Mouse (Mus musculus): ENCODE results near the gene Diexf.

Gene Diexf

DNA sequence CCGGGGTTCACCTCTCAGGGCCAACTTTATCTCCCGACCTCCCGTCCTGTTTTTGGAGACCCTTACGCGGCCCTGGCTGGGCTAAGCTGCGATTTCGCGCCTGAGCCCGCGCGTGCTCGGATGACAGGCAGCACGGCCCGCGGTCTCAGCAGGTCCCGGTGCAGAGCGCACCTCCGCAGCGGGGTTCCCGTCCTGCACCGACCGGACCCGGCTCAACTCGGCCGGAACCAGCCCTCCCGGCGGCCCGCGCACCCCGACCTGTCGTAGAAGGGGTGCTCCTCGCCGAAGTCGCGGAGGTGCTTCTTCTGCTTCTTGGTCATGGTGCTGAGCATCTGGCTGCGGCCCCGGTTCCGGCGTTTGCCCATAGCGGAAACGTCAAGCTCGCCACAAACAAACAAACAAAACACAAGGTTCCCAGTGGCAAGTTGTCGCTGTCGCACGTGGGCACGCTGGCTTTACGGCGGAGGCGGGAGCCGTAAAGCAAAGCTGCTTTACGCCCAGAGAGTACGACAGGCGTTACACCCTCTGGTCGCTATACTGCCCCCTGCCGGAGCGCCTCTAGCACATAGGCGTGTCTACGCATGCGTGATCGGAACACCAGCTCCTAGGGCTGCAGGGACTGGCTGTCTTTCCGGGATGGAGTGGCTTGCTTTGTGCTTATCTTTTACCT, at the start of gene Diexf:
TSS of gene Diexf (minus strand) at position 487 of the 670 bp plus-strand sequence.
- peak; percentile 93 to 98 for DNase-seq (ENCODE audit: low spot score in 2 of 2)

DNA sequence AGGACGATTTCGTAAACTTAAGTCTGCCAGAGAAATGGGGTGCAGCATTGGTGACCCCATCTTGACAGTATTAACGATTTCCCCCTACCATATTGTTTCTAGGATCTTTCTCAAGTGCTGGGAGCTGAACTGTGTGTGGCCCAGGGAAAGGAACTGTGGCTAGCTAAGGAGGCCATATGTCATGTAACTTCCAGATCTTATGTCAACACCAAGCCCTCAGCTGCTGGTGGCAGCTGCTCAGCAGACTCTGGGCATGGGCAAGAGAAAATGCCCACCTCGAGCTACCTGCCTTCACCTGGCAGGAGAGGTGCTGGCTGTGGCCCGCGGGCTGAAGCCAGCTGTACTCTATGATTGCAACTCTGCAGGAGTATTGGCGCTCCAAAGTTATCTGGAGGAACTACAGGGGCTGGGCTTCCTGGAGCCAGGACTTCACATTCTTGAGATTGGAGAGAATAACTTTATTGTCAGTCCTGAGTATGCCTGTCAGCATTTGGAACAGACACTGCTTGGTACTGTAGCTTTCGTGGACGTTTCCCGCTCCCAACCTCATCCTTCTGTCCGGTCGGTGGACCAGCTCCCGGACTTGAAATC, 44.2 kb upstream of the Diexf start:
- DNase-seq (ENCODE audit: low spot score in 2 of 2), result no peak

DNA sequence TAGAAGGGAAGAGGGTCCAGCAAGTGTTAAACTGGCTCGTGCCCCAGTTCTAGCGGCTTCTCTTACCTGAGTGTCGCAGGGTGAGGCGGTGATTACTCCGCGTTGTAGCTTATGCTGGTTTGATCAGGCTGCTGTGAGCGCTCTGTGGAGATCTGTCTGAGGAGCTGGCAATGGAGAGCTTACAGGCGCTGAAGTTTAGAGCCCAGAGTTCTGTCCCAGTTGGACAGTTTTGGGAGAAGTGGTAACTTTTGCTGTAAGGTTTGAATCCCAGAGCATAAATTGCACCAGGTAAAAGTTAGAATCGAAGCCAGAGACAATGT, 43.7 kb upstream of the Diexf start:
- no peak for DNase-seq (ENCODE audit: low spot score in 2 of 2)

DNA sequence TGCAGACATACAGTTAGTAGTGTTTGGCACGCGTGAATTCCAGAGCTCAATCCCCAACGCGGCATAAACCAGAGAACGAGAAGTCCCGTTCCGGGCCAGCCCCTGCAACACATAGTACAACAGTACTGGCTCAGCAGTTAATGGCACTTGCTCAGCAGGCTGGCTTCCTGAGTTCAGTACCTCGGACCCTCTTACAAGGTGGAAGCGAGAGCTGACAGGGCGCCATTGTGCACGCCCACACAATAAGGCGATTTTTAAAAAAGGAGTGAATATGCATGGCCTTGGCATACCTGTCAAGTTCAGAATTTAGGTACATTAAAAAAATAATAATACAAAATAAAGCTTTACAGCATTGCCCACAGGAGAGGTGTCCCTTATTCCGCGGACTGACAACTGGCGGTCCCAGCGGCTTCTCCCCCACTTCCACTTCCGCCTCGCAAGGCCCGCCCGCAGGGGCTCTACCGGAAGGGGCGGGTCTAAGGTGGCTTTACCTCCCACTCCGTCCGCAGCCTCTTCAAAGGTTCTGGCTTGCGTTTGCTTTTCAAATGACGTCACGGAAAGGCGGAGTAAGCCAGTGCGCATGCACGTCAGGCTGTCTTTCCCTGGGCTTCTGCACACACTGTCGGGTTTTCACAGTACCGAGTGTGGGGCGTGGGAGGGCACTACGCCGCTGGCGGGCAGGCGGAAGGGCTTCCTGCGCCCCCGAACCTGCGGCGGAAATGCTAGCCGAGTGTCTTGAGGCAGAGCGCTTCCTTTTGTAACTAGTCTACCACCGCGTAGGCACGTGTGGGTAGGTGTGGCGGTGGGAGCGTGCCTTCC, 43.1 kb upstream of the Diexf start:
- peak; percentile 92 for DNase-seq (ENCODE audit: low spot score in 2 of 2)

DNA sequence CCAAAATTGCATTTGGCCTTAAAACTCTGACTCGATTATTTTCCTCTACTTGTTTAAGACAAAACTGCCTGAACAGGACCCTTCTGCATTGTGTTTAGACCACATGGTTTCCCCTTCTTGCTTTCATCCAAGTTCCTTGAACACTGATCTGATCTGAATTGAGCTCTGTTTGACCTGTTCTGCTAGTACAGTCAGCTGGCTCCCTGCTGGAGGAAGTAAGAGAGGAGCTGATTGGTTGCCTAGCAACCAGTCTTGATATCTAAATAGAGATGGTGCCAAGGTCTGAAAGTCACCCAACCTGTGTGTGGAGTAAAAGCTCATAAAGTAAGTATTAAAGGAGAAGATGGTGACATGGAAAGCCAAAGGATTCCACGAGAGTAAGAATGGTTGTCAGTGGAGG, 39.8 kb upstream of the Diexf start:
- no peak for DNase-seq (ENCODE audit: low spot score in 2 of 2)

DNA sequence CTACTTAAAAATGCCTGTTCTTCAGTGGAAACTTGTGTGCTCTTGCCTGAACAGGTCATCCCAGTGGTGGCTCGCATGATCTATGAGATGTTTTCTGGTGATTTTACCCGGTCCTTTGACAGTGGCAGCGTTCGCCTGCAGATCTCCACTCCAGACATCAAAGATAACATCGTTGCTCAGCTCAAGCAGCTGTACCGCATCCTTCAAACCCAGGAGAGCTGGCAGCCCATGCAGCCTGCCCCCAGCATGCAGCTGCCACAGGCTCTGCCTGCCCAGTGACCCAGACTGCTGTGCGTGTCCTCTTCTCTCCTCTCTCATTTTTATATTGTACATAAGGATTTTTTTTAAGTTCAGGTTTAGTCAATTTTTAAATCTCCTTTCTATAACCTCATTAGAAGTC, 39.2 kb upstream of the Diexf start:
- DNase-seq (ENCODE audit: low spot score in 2 of 2), result no peak

DNA sequence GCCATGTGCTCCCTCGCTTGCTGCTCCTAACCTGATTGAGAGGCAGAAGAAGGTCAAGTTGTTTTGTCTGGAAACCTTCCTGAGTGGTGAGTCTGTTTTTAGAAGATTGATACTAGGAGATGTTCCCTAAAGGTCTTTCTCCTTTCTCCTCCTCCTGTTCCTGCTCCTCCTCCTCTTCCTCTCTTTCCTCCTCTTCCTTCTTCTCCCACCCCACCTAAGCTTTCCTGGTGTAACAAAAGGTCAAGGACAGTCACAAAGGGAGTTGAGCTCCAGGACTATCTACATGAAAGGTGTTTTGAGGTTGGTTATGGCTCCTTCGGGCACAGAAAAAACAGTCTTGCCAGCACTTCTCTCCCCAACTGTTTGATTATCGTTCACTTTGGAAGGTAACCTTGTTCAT, 37.7 kb upstream of the Diexf start, which contains the start of gene A130010J15Rik:
TSS of gene A130010J15Rik (plus strand) at position 301 of the 400 bp plus-strand sequence.
- DNase-seq (ENCODE audit: low spot score in 2 of 2), result no peak

DNA sequence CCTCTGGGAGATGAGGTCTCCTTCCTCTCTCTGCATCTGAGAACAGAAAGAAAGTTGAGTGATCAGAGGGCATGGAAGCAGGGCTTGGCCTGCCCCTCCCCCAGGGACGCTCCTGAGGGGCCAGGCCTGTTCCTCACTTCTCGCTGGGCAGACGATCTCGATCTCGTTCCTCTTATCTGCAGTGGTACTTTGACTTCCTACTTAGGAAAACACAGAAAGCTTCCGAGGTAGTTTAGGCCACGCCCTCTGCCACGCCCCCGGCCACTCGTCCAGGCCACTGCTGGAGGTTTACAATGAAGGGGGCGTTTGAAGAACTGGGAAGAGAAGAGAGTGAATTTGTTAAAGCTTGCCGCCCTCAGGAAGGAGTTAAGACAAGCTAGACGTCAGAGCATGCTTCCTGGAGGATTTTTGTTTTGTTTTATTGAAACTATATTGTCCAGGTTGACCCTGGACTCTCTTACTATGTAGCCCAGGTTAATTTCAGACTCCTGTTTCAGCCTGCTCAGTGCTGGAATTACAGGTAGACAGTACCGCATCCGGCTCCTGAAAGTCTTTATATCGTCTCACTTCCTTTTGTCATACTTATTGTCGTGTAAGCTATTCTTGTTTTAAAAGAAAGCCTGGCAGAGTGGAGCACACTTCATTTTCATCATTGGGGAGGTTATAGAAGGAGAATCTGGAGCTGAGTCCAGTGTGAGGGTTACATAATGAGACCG, 30.4 kb upstream of the Diexf start:
- DNase-seq (ENCODE audit: low spot score in 2 of 2), result peak in 1 of 2 experiments; percentile 44

DNA sequence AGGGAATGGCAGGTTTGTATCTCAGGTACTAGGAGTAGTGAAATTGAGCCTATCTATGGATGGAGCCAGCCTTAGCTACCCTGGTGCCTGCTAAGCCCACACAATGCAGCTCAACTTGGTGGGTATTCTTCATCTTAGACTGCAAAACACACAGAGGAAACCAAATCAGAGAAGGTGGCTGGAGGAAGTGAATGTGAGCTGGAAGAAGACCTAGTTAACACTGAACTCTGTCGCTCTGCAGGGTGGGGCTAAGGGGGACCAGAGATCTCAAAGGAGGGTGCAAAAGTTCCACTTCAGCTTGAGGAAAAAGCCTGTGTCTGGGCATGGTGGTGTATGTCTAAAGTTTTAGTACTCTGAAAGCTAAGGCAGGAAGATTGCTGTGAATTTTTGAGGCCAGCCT, 29.5 kb upstream of the Diexf start:
- DNase-seq (ENCODE audit: low spot score in 2 of 2), result no peak

DNA sequence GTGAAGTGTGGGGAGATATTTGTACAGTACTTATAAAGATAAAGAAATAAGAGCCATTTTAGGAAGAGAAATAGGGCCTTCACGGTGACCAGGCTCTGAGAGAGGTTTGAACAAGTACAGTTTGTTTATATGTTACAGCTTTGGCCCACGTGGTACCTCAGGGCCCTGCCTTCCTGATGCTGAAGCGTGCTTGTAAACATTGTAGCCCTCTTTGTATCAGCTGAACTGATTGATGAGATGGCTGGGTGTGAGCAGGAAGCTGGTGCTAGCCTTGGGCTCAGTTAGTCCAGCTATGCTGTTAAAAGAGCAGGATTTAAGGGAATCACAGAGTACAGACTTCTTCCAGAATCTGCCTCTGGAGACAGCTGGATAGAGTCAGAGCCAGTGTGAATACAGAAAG, 29.1 kb upstream of the Diexf start:
- no peak for DNase-seq (ENCODE audit: low spot score in 2 of 2)

DNA sequence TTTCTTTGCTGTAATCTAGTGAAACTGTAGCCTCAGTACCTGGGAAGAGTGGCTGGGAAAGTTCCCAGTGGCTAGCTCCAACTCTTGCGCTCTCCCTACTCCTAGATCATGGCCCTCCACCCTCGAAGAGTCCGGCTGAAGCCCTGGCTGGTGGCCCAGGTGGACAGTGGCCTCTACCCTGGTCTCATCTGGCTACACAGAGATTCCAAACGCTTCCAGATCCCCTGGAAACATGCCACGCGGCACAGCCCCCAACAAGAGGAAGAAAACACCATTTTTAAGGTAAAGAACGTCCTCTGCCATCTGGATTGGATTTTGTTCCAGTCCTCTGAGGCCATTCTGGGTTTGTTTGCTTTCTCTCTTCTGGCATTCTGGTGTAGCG, 27.0 kb upstream of the Diexf start:
- DNase-seq (ENCODE audit: low spot score in 2 of 2), result no peak

DNA sequence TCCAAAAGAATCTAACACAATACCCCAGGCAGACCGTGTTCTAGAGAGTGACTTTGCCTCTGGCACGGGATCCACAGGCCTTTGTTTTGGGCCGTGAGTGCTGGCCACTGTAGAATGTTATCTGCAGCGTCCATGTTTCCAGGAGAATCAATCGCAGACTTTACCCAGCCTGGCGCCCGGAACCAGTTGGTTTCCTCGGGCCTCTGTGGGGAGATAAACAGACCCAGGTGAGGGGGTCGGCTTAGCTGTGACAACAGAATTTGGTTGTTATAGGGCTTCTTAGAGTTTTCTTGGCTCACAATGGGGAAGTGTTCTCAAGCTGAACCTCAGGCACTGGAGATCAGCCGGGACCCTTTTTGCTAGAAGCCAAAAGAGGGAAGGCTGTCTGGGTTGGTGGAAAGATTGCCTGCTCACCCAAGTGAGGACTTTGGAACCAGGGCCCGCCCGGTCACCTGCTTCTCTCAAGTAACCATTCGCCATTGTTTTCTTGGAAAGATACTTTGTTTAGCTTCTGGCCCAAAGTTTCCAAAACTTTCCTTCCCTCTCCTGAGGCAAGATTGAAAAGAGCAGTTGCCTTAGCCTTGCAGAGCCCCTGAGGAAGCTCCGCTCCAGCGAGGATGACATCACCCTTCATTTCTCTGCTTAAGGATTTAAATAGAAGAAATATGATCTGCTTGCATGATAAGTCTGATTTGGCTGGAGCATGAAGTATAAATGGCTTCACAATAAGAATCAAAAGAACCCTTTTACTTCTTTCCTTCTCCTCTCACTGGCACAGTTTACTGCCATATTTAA, 26.4 kb upstream of the Diexf start:
- no peak for DNase-seq (ENCODE audit: low spot score in 2 of 2)

DNA sequence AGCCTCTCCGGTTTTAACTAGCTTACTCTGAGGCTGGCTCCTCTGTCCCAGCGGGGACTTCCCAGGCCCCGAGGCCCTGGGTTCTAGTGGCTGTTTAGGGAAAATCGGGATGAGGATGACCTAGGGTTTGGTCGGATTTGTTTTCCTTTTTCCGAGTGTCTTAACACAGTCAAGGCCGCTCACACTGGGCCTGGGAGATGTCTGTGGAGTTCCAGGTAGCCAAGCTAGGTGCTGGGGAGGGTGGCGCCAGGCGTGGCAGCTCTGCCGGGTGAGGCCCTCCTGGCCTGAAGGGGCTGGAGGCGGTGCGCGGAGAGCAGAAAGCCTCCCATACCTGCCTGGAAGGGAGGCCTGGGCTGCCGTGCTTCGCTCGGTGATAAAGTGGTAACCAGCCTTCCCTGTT, 23.5 kb upstream of the Diexf start:
- DNase-seq (ENCODE audit: low spot score in 2 of 2), result no peak

DNA sequence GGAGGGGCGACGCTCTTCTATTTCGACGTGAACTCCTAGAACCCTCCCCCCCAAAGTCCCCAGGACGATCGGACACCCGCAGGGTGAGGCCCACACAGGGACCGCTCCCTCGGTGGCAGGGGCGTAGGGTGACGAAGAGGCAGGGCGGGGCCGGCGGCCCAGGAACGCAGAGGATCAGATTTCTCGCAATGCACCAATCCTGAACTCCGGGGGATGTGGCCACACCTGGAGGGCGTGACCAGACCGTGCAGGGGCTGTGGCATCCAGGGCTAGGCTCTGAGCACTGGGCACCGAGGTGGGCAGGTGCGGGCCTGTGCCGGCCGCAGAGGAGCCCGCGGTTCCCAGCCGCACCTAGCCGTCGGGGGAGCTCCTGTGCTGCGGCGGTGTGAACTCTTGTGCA, 22.8 kb upstream of the Diexf start, which contains the start of gene Irf6:
TSS of gene Irf6 (plus strand) at position 240 of the 400 bp plus-strand sequence.
- peak; percentile 69 to 74 for DNase-seq (ENCODE audit: low spot score in 2 of 2)

DNA sequence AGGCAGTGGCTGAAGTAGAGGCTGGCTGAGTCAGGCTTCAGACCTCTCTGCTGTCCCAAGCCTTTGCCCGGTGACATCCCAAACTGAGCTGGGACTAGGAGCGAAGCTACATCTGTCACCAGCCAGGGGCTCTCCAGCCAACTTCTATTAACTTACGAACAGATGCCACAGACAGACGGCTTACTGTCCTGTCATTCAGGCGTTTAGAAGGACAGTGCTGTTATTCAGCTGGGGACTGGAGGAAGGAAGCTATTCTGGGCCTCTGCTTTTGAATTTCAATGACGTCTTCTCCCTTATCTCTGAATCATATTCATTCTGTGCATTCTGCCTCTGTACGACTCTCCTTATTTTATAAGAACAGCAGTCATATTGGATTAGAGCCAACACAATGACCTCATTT, 21.1 kb upstream of the Diexf start:
- DNase-seq (ENCODE audit: low spot score in 2 of 2), result no peak

DNA sequence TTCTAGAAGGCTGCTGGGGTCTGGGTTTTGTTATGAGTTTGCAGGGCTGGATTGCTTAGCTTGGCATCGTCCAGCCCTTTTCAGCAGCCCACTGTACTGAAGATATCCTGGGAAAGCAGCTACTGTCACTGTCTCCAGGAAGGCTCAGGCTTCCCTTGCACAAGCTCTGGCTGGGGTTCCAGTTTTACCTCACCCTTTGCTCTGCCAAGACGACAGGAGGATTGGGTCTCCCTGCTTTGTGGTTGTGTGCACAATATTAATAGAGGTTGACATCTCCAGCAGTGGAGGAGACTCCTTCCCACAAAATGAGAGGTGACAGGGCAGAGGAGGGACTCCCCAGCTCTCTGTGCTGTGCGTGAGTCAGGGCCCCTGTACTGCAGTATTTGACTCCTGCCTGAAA, 19.2 kb upstream of the Diexf start:
- no peak for DNase-seq (ENCODE audit: low spot score in 2 of 2)

DNA sequence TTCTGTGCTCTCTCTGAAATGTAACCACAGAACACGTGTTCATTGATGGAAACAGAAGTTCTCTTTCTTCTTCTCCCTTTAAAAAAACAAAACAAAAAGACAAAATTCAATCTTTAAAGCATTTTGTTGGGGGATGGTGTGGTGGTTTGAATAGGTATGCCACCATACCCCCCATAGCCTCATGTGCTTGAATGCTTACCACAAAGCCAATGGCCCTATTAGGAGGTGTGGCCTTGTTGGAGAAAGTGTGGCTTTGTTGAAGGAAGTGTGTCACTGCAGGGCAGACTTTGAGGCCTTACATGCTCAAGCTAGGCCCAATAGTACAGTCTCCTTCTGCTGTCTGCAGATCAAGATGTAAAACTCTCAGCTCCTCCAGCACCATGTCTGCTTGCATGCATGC, 16.3 kb upstream of the Diexf start:
- no peak for DNase-seq (ENCODE audit: low spot score in 2 of 2)

DNA sequence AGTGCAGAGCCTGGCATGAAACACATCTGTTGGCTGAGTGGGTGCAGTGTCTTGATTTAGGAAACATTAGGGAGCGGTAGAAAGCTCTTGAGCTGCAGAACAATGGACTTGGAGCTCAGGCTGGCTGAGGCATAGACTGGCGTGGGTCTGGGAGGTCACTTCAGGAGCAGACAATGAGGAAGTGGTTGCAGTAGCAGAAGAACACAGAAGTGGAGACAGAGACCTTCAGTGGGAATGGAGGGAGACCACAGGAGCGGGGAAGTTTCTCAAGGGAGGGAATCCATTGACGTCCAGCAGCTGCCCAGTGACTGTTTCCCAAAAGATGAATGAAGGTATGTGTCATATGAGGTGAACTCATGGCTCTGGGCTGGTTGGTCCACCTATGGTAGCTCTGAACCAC, 15.0 kb upstream of the Diexf start:
- no peak for DNase-seq (ENCODE audit: low spot score in 2 of 2)

DNA sequence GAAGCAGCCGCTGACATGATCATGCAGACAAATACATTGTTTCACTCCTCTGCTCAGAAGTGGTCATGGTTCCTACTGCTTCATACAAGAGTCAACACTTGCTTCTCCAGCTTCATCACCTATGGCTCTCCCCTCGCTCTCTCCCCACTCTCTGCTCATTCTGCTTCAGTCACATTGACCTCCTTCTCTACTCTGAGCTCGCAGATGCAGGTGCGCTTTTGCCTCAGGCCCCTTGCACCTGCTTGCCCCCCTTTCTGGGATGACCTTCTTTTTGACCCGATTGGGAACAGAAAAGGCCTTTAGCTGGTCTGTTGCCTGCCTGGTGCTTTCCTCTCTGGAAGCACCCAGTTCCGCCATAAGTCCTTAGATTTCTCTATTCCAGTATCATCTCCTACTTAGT, 14.4 kb upstream of the Diexf start:
- DNase-seq (ENCODE audit: low spot score in 2 of 2), result no peak

DNA sequence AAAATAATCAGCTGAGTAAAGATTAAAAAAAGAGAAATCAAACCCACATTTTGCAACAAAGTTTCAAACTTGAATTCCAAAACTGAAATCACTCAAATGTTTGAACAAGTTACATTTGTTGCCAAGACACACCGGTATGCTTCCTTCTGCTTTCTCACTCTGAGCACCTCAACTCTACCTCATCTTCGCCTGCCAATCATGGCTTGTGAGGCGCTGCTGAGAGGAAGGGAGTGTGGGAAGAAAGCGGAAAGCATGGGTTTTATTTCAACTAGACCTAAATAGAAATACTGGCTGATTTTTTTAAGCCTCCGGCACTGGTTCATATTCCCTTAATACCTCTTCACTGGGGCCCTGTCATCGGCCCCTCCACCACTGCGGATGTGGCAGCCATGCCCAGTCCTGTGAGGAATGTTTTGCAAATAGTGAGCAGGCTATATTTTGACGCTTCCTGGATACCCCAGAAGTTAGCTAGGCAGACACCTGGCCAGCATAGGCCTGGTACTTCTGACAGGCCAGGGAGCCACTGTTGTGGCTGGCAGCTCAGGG, 12.5 kb upstream of the Diexf start:
- DNase-seq (ENCODE audit: low spot score in 2 of 2), result no peak

DNA sequence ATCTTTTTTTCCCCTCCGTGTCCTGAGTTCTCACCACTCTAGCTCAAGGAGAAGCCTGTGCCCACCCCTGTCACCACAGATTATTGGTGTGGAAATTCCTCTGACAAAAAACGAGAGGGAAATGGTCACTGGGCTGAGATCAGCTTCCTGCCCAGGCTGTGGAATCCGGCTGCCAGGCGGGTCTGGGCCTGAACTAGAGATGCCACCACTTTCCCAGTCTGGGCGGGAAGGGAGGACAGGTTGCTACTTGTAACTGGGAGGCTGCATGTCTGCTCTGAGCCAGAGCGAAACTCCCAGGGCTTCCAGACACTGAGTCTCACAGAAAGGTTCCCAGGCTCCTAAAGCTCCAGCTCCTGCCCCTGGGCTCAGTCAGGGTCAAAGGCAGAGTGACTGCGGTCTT, 11.0 kb upstream of the Diexf start:
- DNase-seq (ENCODE audit: low spot score in 2 of 2), result peak in 1 of 2 experiments; percentile 64
